Mouse (Mus musculus) embryonic fibroblast, embryonic 13.5 days (primary cell): ENCODE data around the gene Mfsd4a.

Experiments
- CTCF ChIP-seq: IDR thresholded peaks from 2 replicates; pipeline ENCODE4 v1.5.1; 2011; ENCODE audit warnings: mild to moderate bottlenecking, control low read depth, low read length, moderate library complexity, borderline replicate concordance; ENCODE audit not compliant: insufficient read depth
- POLR2A ChIP-seq: IDR thresholded peaks from 2 replicates; pipeline ENCODE4 v1.6.1; 2011; ENCODE audit warnings: low read depth, mild to moderate bottlenecking, control low read depth, low read length, moderate library complexity

DNA sequence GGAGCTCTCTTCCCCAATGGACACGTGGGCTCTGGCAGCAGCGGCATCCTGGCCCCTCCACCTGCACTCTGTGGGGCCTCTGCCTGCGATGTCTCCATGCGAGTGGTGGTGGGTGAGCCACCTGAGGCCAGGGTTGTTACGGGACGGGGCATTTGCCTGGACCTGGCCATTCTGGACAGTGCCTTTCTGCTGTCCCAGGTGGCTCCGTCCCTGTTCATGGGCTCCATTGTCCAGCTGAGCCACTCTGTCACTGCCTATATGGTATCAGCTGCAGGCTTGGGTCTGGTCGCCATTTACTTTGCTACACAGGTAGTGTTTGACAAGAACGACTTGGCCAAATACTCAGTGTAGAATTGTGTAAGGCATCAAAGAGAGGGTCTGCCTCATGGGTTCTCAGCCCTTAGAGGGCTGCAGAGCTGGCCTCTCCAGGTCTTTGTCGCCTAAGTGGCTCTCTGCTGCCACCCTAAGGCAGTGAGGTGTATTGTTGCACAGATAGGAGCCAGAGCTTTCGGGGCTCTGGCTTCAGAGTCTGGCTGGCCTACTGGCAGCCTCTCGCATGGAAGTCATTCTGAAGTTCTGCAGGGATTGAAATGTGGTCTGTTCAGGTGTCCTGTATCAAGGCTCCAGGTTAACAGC lies 86.4 kb downstream of the Mfsd4a start:
- TF ChIP-seq CTCF: peak; percentile 62; the same call in 1 of the 2 replicates
- TF ChIP-seq POLR2A: no peak
